Mouse (Mus musculus): Measurements from ENCODE around the gene Pdzph1.

DNA sequence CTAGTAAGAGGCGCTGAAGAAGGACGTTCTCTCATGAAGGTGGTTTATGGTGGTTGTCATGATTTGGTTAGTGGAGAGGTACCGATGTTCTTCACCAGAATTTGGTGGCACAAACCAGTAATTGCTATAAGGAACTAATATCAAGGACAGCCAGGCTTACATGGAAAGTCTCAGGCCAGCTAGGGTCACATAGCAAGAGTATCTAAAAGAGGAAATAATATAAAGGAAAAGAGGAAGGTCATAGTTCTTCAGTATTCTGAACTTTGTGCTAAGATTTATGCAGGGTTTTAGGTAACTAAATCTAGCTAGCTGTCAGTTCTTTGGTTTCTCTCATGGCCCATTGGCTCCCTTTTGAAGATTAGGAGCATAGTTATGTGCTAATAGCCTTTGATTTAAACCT is 42.3 kb upstream of the Pdzph1 start:
- no peak for TF ChIP-seq CTCF (IDR thresholded peaks at IDR 0.05; ENCODE audit: low read depth, low read length)
- no peak for TF ChIP-seq GATA1 (IDR thresholded peaks at IDR 0.05; ENCODE audit: borderline replicate concordance, low read length)
- TF ChIP-seq GATA2 (IDR thresholded peaks at IDR 0.05; ENCODE audit: borderline replicate concordance, low read depth, low read length): no peak

All from G1E (cell line).